Mouse (Mus musculus) hindbrain, embryonic 13.5 days (tissue): ENCODE measurements around the gene Prf1. TPM values are rescaled to one million over a fixed set of nuclear protein-coding genes. Genes with fewer than 3 reads are reported as not detected.

Source experiments
- ATAC-seq: fragments of 200-750 bp; cut with Nextera tagmentation; 2 replicates; pipeline ENCODE4 v1.8.0; 2017; ENCODE audit warnings: moderate TSS enrichment; ENCODE audit not compliant: low FRiP score
- H3K27ac ChIP-seq: fragments of 300-500 bp; sonication (generic); 2 replicates; pipeline ENCODE4 v1.5.1; 2015; ENCODE audit warnings: inconsistent platforms, mild to moderate bottlenecking, moderate library complexity
- H3K27me3 ChIP-seq: fragments of 300-500 bp; sonication (generic); 2 replicates; pipeline ENCODE4 v1.6.1; 2015; ENCODE audit warnings: mild to moderate bottlenecking, inconsistent platforms
- H3K36me3 ChIP-seq: fragments of 300-500 bp; sonication (generic); 2 replicates; pipeline ENCODE4 v1.6.1; 2015; ENCODE audit warnings: mild to moderate bottlenecking, inconsistent platforms
- H3K4me1 ChIP-seq: fragments of 300-500 bp; sonication (generic); replicated peaks from 2 replicates; pipeline ENCODE4 v1.6.1; 2015; ENCODE audit warnings: inconsistent platforms
- H3K4me2 ChIP-seq: fragments of 300-500 bp; sonication (generic); 2 replicates; pipeline ENCODE4 v1.6.1; 2015; ENCODE audit warnings: inconsistent platforms, mild to moderate bottlenecking, moderate library complexity
- H3K4me3 ChIP-seq: fragments of 300-500 bp; sonication (generic); 2 replicates; pipeline ENCODE4 v1.5.1; 2015; ENCODE audit warnings: mild to moderate bottlenecking, inconsistent platforms
- H3K9ac ChIP-seq: fragments of 300-500 bp; sonication (generic); 2 replicates; pipeline ENCODE4 v1.6.1; 2015; ENCODE audit warnings: mild to moderate bottlenecking, inconsistent platforms
- H3K9me3 ChIP-seq: fragments of 300-500 bp; sonication (generic); 2 replicates; pipeline ENCODE4 v1.6.1; 2016; ENCODE audit warnings: inconsistent platforms
- WGBS: fragments of 180-500 bp; shearing (Covaris S2); methylation state at CpG from one replicate; pipeline ENCODE4 v1.1.7; 2015; 5-methylcytosine and 5-hydroxymethylcytosine counted together
- polyA plus RNA-seq: library from polyadenylated mRNA; unstranded; fragments of >200 nt; fragmentation: Nextera tagmentation; extraction: Ambion mirVana; gene quantifications from 2 replicates; pipeline ENCODE4 v1.2.1, GENCODE M21; 2015

The Prf1 gene
- polyA plus RNA-seq, 1 experiment from 2014 or later, result 0.06 TPM

- no peak overlapping the region for H3K4me3 ChIP-seq
- no peak overlapping the region for H3K27ac ChIP-seq
- H3K9ac ChIP-seq, result no peak overlapping the region
- no peaks in the 10 kb centered on the region for H3K9me3 ChIP-seq
- no peaks in the 10 kb centered on the region for H3K36me3 ChIP-seq
- no peak overlapping the region for H3K4me2 ChIP-seq
- 88% methylated on average over 8 of the region's 8 CpGs for WGBS
- no peaks in the 10 kb centered on the region for H3K27me3 ChIP-seq
- ATAC-seq, result no peak
- no peaks in the 10 kb centered on the region for H3K4me1 ChIP-seq
Measured at GRCm38 (mm10) chr10:61294242-61294641, 3.4 kb upstream of the Prf1 start.

GRCm38 (mm10) chr10:61296713-61297445 lies 754 bp upstream of the Prf1 start:
- H3K27ac ChIP-seq, result no peak overlapping the region
- H3K9ac ChIP-seq, result no peak overlapping the region
- H3K4me3 ChIP-seq, result no peak overlapping the region
- WGBS, result 82% methylated on average over 8 of the region's 8 CpGs
- no peaks in the 10 kb centered on the region for H3K4me1 ChIP-seq
- no peaks in the 10 kb centered on the region for H3K27me3 ChIP-seq
- H3K9me3 ChIP-seq, result no peaks in the 10 kb centered on the region
- no peak overlapping the region for H3K4me2 ChIP-seq
- no peaks in the 10 kb centered on the region for H3K36me3 ChIP-seq
- no peak for ATAC-seq

- Histone ChIP-seq H3K4me2 (no peak overlapping the region), H3K27ac (no peak overlapping the region), H3K4me1 (no peaks in the 10 kb centered on the region), H3K27me3 (no peaks in the 10 kb centered on the region), H3K9ac (no peak overlapping the region), H3K4me3 (no peak overlapping the region), H3K9me3 (no peaks in the 10 kb centered on the region), H3K36me3 (no peaks in the 10 kb centered on the region)
- ATAC-seq, result no peak
- WGBS, result 91% methylated on average over 3 of the region's 3 CpGs
Measured at GRCm38 (mm10) chr10:61300996-61301395, 3.4 kb downstream of the Prf1 start.

- Histone ChIP-seq H3K27ac (no peak overlapping the region), H3K4me3 (no peak overlapping the region), H3K4me2 (no peak overlapping the region), H3K9me3 (no peaks in the 10 kb centered on the region), H3K9ac (no peak overlapping the region), H3K27me3 (no peaks in the 10 kb centered on the region), H3K4me1 (0 out of 2 replicates have a peak, but pooled peaks cover 2% of the 10 kb centered on the region), H3K36me3 (no peaks in the 10 kb centered on the region)
- no peak for ATAC-seq
- 87% methylated on average over 6 of the region's 6 CpGs for WGBS
Measured at GRCm38 (mm10) chr10:61304046-61304445, 6.4 kb downstream of the Prf1 start.

- no peak overlapping the region for H3K27ac ChIP-seq
- H3K4me2 ChIP-seq, result no peak overlapping the region
- no peaks in the 10 kb centered on the region for H3K27me3 ChIP-seq
- 85% methylated on average over 13 of the region's 13 CpGs for WGBS
- 0 out of 2 replicates have a peak, but pooled peaks cover 3% of the 10 kb centered on the region for H3K4me1 ChIP-seq
- H3K9me3 ChIP-seq, result no peaks in the 10 kb centered on the region
- no peak for ATAC-seq
- no peak overlapping the region for H3K9ac ChIP-seq
- no peaks in the 10 kb centered on the region for H3K36me3 ChIP-seq
- no peak overlapping the region for H3K4me3 ChIP-seq
Measured at GRCm38 (mm10) chr10:61305928-61306590, 8.4 kb downstream of the Prf1 start.

GRCm38 (mm10) chr10:61308706-61309320 lies 11.2 kb downstream of the Prf1 start:
- 0 out of 2 replicates have a peak, but pooled peaks cover 3% of the 10 kb centered on the region for H3K4me1 ChIP-seq
- no peak overlapping the region for H3K4me3 ChIP-seq
- no peak overlapping the region for H3K27ac ChIP-seq
- H3K27me3 ChIP-seq, result no peaks in the 10 kb centered on the region
- no peak overlapping the region for H3K4me2 ChIP-seq
- no peak overlapping the region for H3K9ac ChIP-seq
- H3K9me3 ChIP-seq, result no peaks in the 10 kb centered on the region
- 64% methylated on average over 12 of the region's 12 CpGs for WGBS
- ATAC-seq, result no peak
- H3K36me3 ChIP-seq, result no peaks in the 10 kb centered on the region

- ATAC-seq, result no peak
- WGBS, result 89% methylated on average over 6 of the region's 6 CpGs
- no peaks in the 10 kb centered on the region for H3K27me3 ChIP-seq
- H3K9me3 ChIP-seq, result no peaks in the 10 kb centered on the region
- H3K36me3 ChIP-seq, result no peaks in the 10 kb centered on the region
- H3K4me2 ChIP-seq, result no peak overlapping the region
- 0 out of 2 replicates have a peak, but pooled peaks cover 3% of the 10 kb centered on the region for H3K4me1 ChIP-seq
- H3K4me3 ChIP-seq, result no peak overlapping the region
- no peak overlapping the region for H3K27ac ChIP-seq
- no peak overlapping the region for H3K9ac ChIP-seq
Measured at GRCm38 (mm10) chr10:61312159-61312558, 14.5 kb downstream of the Prf1 start.

GRCm38 (mm10) chr10:61312754-61313153 lies 15.1 kb downstream of the Prf1 start:
- no peak overlapping the region for H3K9ac ChIP-seq
- H3K36me3 ChIP-seq, result no peaks in the 10 kb centered on the region
- 65% methylated on average over 7 of the region's 7 CpGs for WGBS
- no peak overlapping the region for H3K4me3 ChIP-seq
- H3K9me3 ChIP-seq, result no peaks in the 10 kb centered on the region
- H3K4me2 ChIP-seq, result no peak overlapping the region
- no peak overlapping the region for H3K27ac ChIP-seq
- ATAC-seq, result no peak
- 0 out of 2 replicates have a peak, but pooled peaks cover 3% of the 10 kb centered on the region for H3K4me1 ChIP-seq
- no peaks in the 10 kb centered on the region for H3K27me3 ChIP-seq

- 80% methylated on average over 7 of the region's 7 CpGs for WGBS
- H3K9me3 ChIP-seq, result no peaks in the 10 kb centered on the region
- no peak for ATAC-seq
Measured at GRCm38 (mm10) chr10:61313750-61314149, 16.1 kb downstream of the Prf1 start.

GRCm38 (mm10) chr10:61315324-61315880 lies 17.8 kb downstream of the Prf1 start:
- no peak for ATAC-seq
- H3K9me3 ChIP-seq, result no peaks in the 10 kb centered on the region
- H3K9ac ChIP-seq, result no peak overlapping the region
- 17% methylated on average over 9 of the region's 9 CpGs for WGBS
- no peaks in the 10 kb centered on the region for H3K4me1 ChIP-seq
- no peaks in the 10 kb centered on the region for H3K27me3 ChIP-seq
- no peak overlapping the region for H3K27ac ChIP-seq
- H3K4me3 ChIP-seq, result no peak overlapping the region
- H3K4me2 ChIP-seq, result no peak overlapping the region
- peaks cover 7% of the 10 kb centered on the region for H3K36me3 ChIP-seq

More at GRCm38 (mm10) chr10:61313750-61314149, 16.1 kb downstream of the Prf1 start:
- Histone ChIP-seq H3K27ac (no peak overlapping the region), H3K36me3 (no peaks in the 10 kb centered on the region), H3K9ac (no peak overlapping the region), H3K4me3 (no peak overlapping the region), H3K27me3 (no peaks in the 10 kb centered on the region), H3K4me2 (no peak overlapping the region), H3K4me1 (0 out of 2 replicates have a peak, but pooled peaks cover 3% of the 10 kb centered on the region)

GRCm38 (mm10) chr10:61318527-61318926 lies 20.9 kb downstream of the Prf1 start:
- no peak for ATAC-seq
- H3K36me3 ChIP-seq, result peaks cover 38% of the 10 kb centered on the region
- peaks cover 6% of the 10 kb centered on the region; the same call in 1 of the 2 replicates for H3K9me3 ChIP-seq
- H3K27me3 ChIP-seq, result no peaks in the 10 kb centered on the region
- H3K27ac ChIP-seq, result no peak overlapping the region
- 93% methylated on average over 3 of the region's 3 CpGs for WGBS
- no peak overlapping the region for H3K4me3 ChIP-seq
- H3K9ac ChIP-seq, result no peak overlapping the region
- H3K4me1 ChIP-seq, result no peaks in the 10 kb centered on the region
- no peak overlapping the region for H3K4me2 ChIP-seq

- Histone ChIP-seq H3K4me2 (no peak overlapping the region), H3K27ac (no peak overlapping the region), H3K36me3 (peaks cover 39% of the 10 kb centered on the region), H3K27me3 (no peaks in the 10 kb centered on the region), H3K9me3 (peaks cover 6% of the 10 kb centered on the region; the same call in 1 of the 2 replicates), H3K9ac (no peak overlapping the region), H3K4me1 (peaks cover 27% of the 10 kb centered on the region), H3K4me3 (no peak overlapping the region)
- ATAC-seq, result no peak
- 76% methylated on average over 8 of the region's 8 CpGs for WGBS
Measured at GRCm38 (mm10) chr10:61324717-61325116, 27.1 kb downstream of the Prf1 start.
